Mouse (Mus musculus): ENCODE data around the gene Col5a1.

DNA sequence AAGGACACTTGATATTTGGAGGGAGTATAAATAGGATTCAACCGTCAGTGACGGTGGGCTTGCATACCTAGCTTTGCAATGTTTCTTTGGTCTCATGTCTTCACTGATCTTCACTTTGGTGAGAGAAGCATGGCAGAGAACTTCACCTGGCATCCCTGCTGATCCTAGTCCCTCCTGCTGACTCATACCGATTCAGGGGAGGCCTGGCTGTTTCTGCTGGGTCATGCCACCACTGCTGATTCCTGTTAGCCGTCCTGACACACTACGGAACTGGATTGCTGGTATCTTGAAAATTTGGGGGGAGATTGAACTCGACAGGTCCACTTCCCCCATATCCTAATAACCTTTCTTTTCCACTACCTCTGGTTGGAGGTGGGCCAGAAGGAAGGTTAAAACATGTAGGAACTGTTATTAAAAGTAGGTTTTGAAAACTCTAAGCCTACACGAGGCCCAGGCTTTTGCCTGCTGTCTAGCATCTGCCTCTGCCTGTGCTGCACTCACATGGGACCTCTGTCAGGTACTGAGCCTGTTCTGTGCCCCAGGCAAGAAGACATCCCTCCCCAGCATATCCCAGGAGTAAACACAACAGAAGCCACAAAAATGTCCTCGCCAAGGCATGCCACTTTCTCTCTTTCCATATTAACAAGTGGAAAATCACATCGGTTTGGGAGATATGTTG lies 158.8 kb downstream of the Col5a1 start:
- TF ChIP-seq POLR2A (IDR thresholded peaks at IDR 0.05; ENCODE audit: insufficient read depth, low read depth, low read length), result no peak
- no peak for TF ChIP-seq CTCF (IDR thresholded peaks at IDR 0.05)

Measured in heart, adult 2 months (tissue).